Mouse (Mus musculus) adrenal gland, postnatal 10 days (tissue): Measurements from ENCODE around the gene Ccl28. TPM values are rescaled to one million over a fixed set of nuclear protein-coding genes. Genes with fewer than 3 reads are reported as not detected.
"Not testable (repeated sequence)": the region's sequence is repeated elsewhere in the genome, so short reads cannot be mapped to it uniquely, and the experiment has no call there.

Source experiments
- DNase-seq: peaks from one replicate; pipeline ENCODE4 v3.0.0; 2021; ENCODE audit warnings: mixed read lengths
- total RNA-seq, 2 experiments: library from RNA; stranded (reverse); gene quantifications; 2 replicates each; pipeline ENCODE4 v1.2.3; 2021

Ccl28 gene
- total RNA-seq, 2 experiments from 2014 or later: 0.27 to 0.61 TPM

DNA sequence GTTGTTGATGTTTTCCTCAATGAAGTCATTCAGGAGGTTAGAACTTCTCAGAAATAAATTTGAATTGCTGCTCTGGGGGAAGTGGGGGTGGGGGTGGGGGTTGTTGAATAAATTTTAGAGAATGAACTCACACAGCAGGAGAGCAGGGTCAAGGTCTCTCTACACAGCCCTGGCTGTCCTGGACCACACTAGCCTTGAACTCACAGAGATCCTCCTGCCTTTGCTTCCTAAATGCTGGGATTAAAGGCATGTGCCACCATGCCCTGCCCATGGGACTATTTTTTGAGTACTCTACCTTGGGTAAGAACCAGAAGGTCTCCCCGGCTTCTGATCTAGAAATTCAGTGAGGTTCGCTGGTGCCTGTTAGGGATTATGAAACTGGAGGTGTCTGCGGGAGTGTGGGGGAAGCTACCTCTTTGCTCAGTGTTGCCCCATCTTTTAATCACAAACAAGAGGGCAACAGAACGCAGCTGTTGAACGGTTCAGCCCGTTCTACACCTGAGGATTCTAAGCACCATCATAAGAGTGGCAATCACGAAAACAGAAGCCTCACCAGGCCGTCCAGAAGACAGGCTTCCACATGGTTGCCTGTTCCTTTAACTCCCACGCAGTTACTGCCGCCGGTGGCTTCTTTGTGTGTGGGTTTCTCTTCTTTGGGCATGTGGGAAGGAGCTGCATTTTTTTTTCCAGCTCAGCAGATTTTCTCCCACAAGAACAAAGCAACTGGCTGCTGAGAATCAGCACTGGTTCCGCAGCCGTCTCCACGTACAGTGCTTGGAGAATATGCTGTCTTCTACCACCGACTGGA, 25.5 kb downstream of the Ccl28 start:
- no peak for DNase-seq

DNA sequence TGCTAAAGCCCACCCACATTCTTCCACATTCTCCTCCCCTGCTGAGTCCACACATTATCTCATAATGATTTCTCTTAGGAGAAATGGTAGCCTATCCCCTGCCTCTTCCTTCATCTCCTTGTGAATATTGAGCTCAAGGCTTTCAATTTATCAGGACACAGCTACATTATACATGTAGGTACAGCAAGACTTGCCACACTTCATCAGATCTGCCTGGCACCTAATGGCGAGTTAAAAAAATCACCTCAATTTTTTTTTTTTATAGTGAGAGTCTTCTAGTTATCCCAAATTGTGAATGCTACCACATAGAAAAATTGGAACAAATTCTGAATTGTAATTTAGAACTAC, 26.1 kb downstream of the Ccl28 start:
- DNase-seq: no peak

DNA sequence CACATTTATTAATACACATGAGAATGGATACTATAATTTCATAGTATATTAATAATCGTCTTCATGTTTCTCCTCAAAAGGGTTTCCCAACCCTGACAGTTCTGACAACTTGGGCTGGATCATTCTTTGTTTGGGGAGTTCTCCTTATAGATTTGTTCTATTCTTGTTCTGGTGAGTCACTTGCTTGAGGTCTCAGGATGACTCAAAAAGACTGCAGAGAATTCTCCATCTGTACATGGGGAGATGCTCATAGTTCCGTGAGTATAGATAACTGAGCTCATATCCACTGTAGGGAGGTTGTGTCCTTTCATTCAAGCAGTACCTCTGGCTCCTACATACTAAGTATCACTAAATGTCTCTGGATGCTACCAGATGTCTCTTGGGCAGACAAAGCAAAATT, 31.1 kb downstream of the Ccl28 start:
- no peak for DNase-seq

DNA sequence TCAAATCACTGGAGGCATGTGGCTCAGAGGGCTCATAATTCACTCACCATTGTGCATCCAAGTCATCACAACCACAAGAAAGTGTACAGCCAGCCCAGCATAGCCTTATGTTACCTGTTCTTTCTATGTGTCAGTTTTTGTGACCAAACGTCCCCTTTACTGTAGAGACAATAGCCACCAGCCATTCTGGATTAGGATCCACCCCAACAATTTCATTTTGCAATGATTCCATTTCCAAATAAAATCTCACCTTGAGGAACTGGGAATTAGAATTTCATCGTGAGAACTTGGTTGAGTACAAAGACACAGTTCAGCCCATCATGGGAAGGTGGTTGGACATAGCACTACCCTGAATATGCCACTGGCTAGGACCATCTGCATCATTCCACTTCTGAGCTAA, 32.6 kb downstream of the Ccl28 start:
- no peak for DNase-seq

DNA sequence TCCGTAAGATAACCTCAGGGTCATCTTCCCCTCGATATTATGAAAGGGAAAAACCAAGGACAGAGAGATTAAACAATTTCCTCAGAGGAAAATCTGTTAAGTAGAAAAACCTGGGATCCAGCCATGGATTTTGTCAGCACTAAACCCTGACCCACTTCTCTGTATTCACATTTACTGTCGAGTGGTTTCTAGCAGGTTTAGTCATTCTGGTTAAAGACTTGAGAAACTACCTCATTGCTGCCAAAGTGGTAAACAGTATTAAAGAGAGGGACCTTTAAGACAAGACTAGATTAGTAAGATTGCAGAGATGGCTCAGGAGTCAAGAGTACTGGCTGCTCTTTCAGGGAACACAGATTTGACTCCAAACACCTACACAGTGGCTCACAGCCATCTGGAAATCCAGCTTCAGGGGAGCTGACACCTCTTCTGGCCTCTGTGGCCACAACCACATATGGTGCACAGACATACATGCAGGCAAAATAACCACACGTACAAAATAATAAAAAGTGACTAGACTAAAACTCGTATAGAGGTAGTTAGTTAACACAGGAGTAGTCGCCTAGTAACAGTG, 33.3 kb downstream of the Ccl28 start:
- peak; percentile 57 for DNase-seq

DNA sequence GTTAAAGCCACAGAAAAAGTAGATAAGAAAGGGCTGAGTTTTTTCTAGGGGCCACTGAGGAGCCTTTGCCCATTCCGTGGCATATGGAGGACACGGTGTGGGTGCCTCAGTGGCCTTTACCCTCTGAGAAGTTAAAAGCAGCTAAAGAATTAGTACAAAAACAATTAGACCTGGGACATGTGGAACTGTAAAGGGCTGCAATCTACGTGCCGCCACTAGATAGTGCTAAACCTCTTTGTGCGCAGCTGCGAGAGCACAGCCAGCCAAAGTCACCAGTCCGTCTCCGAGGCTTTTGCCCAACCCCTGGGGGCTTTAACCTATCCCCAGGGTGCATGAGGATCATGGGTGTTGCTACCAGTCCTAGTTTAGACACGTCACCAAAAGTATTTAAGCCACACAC, 37.8 kb downstream of the Ccl28 start:
- peak; percentile 41 for DNase-seq

DNA sequence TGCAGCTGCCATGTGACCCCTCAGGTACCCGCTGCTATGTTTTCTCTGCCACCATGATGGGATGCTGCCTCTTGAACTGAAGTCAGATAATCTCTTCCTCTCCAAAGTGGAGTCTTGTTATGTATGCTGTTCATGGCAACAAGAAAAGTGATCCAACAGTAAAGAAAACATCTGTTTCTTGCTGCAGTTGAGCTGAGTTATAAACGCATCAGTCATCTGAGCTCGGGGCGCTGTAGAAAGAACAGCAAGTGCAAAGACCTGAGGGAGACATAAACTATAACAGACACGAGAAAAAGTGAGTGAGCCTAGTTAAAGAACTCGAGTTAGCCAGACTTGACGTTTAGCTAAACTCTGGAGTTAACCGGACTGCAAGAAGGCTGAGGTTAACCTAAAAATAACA, 55.2 kb downstream of the Ccl28 start:
- no peak for DNase-seq

DNA sequence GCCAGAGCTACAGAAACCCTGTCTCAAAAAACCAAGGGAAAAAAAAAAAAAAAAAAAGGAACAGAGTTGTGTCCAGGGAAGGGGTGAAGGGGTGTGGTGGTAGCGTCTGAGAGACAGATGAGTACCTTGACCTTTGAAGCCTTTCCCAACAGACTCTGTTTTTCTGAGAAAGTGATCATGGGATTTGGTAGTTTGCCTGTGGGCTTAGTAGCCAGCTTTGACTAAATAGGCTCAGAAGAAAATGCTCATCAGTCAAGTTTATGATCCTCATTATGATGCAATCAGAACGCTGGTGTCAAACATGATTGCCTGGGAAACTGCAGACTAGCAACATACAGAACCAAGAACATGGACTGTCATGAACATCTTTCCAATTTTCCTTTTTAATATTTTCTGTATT, 56.1 kb downstream of the Ccl28 start:
- DNase-seq: no peak

DNA sequence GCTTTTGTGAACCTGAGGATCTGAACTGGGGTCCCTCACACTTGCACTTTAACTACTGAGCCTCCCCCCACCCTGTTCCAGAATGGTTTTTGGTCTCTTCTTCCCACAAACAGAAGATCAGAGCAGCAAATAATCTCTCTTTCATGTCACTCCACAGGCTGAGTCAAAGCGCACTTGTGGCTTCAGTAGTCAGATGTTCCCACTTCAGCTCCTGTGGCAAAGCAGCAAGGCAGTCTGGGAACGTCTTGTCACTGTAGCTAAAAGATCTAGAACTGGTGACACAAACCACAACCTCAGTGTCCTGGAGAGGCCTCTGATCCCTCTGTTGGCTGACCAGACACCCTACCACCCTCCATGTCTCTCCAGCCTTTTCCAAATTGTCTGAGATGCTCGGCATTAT, 57.5 kb downstream of the Ccl28 start:
- DNase-seq: no peak

DNA sequence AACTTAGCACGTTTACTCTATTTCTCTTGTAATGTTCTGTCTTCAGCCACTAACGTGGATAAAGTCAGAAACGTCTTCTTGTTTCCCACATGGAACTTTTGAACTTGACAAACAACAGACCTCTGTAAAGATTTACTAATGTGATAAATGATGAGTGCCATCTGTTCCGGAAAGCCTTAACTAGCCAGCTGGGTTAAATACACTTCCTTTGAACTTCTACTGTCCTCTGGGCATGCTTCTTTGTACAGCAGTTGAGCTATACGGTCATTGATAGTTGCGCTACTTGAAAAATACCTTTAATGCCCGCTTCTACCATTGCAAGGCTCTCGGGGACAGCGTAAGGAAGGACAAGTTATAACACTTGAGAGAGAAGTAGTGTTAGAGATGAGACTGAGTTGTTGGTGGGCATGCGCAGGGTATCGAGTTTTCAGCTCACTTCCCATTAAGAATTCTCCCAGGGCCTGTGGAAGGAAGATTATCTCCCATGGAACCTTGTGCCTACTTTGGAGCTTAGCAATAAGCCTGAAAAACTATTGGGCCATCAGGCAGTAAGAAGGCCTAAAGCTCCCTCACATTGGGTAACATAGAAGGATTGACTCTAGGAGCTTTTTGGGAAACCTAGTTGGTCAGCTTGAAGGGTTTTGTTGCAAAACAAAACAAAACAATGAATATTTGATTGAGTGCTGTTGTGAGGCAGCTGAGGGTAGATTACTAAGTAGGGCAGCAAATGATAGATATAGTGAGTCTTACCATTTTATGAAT, 61.0 kb downstream of the Ccl28 start:
- no peak for DNase-seq

DNA sequence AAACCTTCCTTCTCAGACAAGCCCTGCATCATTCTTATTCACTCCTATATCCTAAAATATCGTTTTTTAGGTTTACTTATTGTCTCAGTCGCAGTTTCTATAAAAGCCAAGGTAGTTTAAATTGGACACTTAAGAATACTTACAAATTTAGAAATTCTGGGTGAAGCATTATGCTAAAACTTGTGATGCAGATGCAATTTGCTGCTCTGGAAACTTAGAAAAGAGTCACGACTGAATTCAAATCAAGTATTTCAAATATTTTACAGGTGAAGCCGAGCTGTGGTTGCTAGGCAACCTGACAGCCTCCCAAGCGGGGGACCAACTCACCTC, 66.1 kb downstream of the Ccl28 start:
- DNase-seq: no peak

DNA sequence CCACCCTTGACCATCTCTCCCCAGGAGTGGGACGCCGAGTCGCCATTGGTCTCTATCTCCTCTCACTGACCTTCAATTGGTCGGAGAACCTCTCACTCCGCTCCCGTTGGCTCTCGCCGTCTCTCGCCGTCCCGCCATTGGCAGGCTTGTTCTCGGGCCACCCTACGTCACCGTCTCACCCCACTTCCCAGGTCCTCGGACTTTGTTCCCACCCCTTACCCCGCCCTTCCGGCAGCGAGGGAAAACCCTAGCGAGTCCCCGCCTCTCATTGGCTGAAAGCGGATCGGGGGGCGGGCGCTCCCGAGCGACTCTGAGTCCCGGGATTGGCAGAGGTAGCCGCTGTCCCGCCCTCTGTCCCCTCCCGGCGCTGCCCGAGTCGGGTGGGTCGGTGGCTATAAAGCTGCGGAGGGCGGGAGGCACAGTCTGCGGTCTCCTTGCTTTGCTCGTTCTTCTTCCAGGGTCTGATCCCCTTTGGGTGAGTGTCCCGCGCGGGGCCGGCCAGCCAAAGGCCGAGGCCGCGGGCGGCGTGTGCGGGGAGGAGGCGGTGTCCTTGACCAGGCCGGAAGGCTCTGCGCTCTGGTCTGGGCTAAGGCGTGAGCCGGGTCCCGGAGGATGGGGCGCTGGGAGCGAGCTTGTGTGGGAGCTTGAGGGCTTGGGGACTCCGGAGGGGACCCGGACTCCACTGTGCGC, 66.6 kb downstream of the Ccl28 start, which contains the start of gene Hmgcs1:
Gene Hmgcs1, plus strand, starts transcription at position 341 of the 690 bp plus-strand sequence.
- DNase-seq: peak; percentile 100

DNA sequence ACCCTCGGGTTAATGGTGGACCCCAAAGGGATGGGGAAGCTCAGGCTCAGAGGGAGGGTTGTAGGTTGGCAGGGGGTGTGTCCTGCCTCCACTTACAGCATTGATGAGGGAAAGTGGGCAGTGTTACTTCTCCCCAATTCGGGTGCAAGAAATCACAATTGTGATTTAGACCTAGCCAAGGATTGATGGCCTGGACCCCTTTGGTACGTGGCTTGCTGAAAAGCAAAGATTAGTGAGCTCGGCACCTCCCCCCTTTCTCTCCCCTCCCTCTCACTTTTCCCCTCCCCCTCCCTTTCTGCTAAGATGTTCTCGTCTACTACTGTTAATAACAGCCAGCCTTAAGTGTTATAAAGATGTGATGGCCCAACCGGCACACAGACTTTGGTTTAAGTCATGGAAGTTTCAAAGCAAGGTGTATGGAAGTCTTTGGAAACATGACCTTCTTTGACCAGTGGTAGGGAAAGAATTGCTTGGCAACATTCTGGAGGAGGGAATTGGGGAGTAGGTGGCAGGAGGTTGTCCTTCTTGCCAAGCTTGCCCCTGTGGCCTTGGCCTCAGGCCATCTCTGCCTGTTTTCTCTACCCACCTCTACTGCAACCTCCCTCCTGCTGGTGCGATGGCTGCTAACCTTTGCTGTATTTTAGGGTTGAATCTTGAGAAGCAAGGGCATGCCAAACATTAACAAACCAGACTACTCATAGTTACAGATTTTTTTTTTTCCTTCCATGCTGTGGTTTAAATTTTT, 67.4 kb downstream of the Ccl28 start:
- DNase-seq: peak; percentile 62

DNA sequence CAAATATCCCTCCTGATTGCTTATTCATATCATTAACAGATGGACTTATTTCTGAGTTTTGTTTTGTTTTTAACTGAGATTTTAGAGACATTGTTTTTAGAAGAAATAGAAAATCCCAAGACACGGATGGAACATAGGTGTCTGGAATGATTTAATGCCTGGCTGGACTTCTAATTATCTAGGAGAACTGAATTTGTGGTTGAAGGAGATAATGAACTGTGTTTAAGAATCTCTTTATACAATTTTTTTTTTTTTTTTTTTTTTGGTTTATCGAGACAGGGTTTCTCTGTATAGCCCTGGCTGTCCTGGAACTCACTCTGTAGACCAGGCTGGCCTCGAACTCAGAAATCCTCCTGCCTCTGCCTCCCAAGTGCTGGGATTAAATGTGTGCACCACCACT, 68.3 kb downstream of the Ccl28 start:
- DNase-seq: not testable (repeated sequence)

DNA sequence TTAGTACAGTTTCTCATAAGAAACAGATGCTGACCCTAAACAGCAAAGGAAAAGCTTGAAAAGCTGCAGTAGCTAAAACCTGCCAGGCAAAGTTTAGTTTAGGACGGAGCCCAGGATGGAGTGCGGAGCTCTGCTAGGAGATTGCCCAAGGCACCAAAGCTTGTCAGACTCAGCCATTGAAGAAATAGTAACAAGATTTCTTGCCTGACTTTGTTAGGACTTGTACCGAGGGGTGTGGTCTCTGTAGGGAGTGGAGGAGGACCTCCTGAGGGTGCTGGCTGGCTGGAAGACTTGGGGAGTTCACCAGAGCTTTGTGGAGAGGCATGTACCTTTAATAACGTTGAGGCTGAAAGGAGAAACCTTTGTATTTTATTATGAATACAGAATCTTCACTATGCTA, 72.1 kb downstream of the Ccl28 start:
- DNase-seq: no peak

DNA sequence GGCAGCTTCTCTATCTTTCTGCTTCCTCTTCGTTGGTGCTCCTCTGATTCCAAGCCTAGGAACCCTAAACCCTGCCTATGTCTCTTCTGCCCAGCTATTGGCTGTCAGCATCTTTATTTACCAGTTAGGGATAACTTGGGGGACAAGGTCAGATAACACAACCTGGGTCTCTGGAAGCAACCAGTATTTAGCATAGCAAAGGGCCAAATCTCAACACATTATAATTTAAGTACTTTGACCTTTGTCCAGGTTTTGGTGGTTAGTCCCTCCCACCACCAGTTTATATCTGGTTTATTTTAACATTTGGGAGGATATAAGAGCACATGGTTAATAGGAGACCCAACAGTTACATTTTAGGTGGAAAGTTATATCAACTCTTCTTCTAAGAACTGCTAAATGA, 72.9 kb downstream of the Ccl28 start:
- DNase-seq: no peak

DNA sequence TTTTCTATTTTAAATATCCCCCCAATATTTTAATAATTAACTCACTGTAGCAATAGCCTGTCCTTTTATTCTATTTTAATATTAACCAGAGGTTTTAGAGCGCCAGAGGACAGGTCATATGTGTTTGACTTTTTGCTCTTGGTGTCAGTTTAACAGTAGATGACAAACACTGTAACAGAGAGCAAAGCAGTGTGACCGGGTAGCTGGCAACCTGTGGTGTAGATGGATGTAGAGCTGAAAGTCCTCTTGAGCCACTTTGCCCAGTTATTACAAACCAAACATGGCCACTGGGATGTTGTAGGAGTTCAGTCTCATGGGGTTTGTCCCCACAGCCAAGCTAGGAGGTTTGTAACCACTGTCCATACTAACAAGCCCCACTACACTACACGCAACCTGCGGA, 74.8 kb downstream of the Ccl28 start:
- DNase-seq: no peak

Other genes with a start within 250 kb of the Ccl28 start
- 100 to 1,000 TPM; 106 TPM for gene Paip1, start 195.2 kb upstream of the Ccl28 start, total RNA-seq
- gene 4833420G17Rik, start 161.1 kb upstream of the Ccl28 start, total RNA-seq: 10 to 100 TPM; 20.8 to 26.3 TPM
- gene Tmem267, start 135.8 kb upstream of the Ccl28 start, total RNA-seq: 10 to 100 TPM in 1 of 2 experiments, 1 to 10 TPM in 1; 9.1 to 15.7 TPM
- gene 3110070M22Rik, start 135.4 kb upstream of the Ccl28 start, total RNA-seq: 1 to 10 TPM; 1.2 to 2.9 TPM
- gene Hmgcs1, start 66.6 kb downstream of the Ccl28 start, total RNA-seq: 100 to 1,000 TPM; 219 to 270 TPM
- gene Nim1k, start 132.1 kb downstream of the Ccl28 start, total RNA-seq: 1 to 10 TPM; 2.0 to 3.6 TPM
- gene Zfp131, start 167.1 kb downstream of the Ccl28 start, total RNA-seq: 10 to 100 TPM; 34.6 to 35.1 TPM
- not detected for gene AF067063, start 206.4 kb downstream of the Ccl28 start, total RNA-seq
- not detected for gene D13Ertd608e, start 212.2 kb downstream of the Ccl28 start, total RNA-seq